Mouse (Mus musculus): ENCODE measurements around the gene Poldip2. TPM values are rescaled to one million over a fixed set of nuclear protein-coding genes. Genes with fewer than 3 reads are reported as not detected.

The Poldip2 gene
- polyA plus RNA-seq, 1 experiment from 2014 or later: 192 TPM

DNA sequence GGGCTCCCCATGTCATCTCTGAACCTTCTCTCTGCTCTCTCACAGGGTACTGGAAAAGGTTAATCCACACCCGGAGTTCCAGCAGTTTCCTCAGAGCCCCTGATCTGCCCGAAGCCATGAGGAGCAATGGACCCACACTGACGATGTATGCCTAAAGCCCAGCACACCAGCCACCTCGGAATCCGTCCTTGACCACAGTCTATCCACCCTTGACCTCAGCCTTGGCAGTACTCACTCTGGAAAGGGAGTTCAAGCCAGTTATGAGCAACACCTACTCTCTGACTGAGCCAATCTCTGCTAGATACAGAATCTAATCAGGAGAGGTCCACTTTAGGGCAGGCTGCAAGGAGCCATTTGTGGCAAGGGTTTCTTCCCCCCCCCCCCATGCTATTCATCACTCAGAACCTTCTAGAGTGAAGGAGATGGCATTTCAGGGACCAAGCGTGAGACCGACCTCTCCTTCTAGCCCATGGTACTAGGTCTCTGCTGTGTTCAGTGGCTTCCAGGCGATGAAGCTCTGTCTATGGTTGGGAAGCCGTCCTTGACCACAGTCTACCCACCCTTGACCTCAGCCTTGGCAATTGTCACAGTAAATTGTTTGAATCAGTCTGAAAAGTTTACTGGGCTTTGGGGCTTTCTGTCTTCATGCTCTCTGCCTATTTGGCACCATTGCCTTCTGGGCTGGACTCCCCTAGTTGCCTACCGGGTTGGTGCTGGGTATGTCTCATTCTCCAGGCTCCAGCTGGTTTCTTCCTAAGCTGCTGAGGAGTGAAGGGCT lies 40.5 kb upstream of the Poldip2 start:
- H3K4me1 ChIP-seq (ENCODE audit: insufficient read depth, low read length): peaks cover 8% of the 10 kb centered on the region
- WGBS: 88% methylated on average over 10 of the region's 10 CpGs
- ATAC-seq (ENCODE audit: low FRiP score, low TSS enrichment): no peak
- no peaks in the 10 kb centered on the region for H3K36me3 ChIP-seq (ENCODE audit: insufficient read depth, low read length)
- H3K9me3 ChIP-seq (ENCODE audit: low read length): no peaks in the 10 kb centered on the region
- H3K27ac ChIP-seq (ENCODE audit: low read length): no peak overlapping the region
- H3K9ac ChIP-seq (replicated peaks; ENCODE audit: low read length): no peak overlapping the region
- no peak overlapping the region for H3K4me2 ChIP-seq (replicated peaks; ENCODE audit: low read depth, low read length)
- H3K27me3 ChIP-seq (ENCODE audit: insufficient read depth, low read length): no peaks in the 10 kb centered on the region
- no peak overlapping the region for H3K4me3 ChIP-seq (ENCODE audit: low read length)

DNA sequence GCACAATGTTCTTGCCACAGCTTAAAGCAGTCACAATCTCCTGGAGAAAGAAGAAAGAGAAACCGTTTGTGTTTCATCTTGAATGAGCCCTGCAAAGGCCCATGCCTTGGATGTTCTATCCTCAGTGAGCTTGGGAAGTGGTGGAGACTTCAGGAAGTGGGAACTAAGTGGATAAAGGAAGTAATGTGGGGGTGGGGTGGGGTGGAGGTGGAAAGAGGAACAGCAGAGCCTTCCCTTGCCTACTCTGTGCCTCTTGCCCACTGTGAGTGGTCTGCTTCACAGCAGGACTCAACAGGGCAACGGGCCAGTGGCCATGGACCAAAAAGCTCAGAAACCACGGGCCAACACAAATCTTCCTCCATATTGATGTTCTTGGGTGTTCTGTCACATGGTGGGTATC lies 36.7 kb upstream of the Poldip2 start:
- H3K9ac ChIP-seq (replicated peaks; ENCODE audit: low read length): no peak overlapping the region
- no peak for ATAC-seq (ENCODE audit: low FRiP score, low TSS enrichment)
- no peaks in the 10 kb centered on the region for H3K27me3 ChIP-seq (ENCODE audit: insufficient read depth, low read length)
- H3K27ac ChIP-seq (ENCODE audit: low read length): no peak overlapping the region
- 70% methylated on average over 3 of the region's 3 CpGs for WGBS
- no peaks in the 10 kb centered on the region for H3K9me3 ChIP-seq (ENCODE audit: low read length)
- no peaks in the 10 kb centered on the region for H3K36me3 ChIP-seq (ENCODE audit: insufficient read depth, low read length)
- H3K4me2 ChIP-seq (replicated peaks; ENCODE audit: low read depth, low read length): no peak overlapping the region
- no peak overlapping the region for H3K4me3 ChIP-seq (ENCODE audit: low read length)
- 0 out of 2 replicates have a peak, but pooled peaks cover 2% of the 10 kb centered on the region for H3K4me1 ChIP-seq (ENCODE audit: insufficient read depth, low read length)

DNA sequence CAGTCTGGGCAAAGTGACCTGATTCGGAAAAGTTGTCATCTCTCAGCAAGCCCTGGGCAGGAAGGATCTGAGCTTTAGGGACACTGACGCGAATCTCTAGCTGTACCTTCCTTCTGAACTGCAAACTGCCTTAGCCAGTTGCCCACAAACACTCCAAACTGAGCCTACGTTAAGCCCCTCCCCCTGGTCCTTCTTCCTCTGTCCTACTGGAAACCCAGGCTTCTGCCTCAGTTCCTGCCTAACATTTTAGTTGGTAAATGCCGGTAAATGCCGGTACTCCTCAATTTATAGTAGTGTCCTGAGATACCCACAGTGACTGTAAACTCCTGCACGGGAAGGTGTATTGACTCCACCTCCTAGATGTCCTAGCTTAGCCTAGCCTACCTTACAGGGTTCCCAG lies 28.4 kb upstream of the Poldip2 start:
- Histone ChIP-seq H3K9me3 (ENCODE audit: low read length) (no peaks in the 10 kb centered on the region), H3K4me3 (ENCODE audit: low read length) (no peak overlapping the region), H3K9ac (replicated peaks; ENCODE audit: low read length) (no peak overlapping the region), H3K36me3 (ENCODE audit: insufficient read depth, low read length) (no peaks in the 10 kb centered on the region), H3K27me3 (ENCODE audit: insufficient read depth, low read length) (peaks cover 24% of the 10 kb centered on the region), H3K27ac (ENCODE audit: low read length) (no peak overlapping the region), H3K4me1 (ENCODE audit: insufficient read depth, low read length) (no peaks in the 10 kb centered on the region), H3K4me2 (replicated peaks; ENCODE audit: low read depth, low read length) (no peak overlapping the region)
- no peak for ATAC-seq (ENCODE audit: low FRiP score, low TSS enrichment)
- WGBS: 56% methylated on average over 7 of the region's 7 CpGs

DNA sequence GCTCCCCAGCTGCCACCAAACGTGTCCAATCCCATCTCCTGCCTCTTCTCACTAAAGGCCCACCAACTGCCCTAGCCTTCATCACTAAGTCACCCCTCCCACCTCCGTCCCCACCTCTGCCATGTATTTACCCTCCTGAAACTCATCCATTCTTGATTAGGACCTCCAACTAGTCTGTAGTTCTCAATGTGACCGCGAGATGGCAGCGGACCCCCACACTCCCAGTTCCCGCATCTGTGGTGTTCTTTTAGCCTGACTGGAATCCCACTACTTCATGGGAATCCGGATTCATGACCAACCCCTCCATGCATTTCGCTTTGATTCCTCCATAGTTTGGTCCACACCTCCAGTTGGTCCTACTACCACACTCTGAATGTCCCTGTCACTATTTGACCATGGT lies 23.8 kb upstream of the Poldip2 start:
- no peak overlapping the region for H3K9ac ChIP-seq (replicated peaks; ENCODE audit: low read length)
- no peak for ATAC-seq (ENCODE audit: low FRiP score, low TSS enrichment)
- H3K27ac ChIP-seq (ENCODE audit: low read length): no peak overlapping the region
- WGBS: 3% methylated on average over 8 of the region's 8 CpGs
- H3K36me3 ChIP-seq (ENCODE audit: insufficient read depth, low read length): no peaks in the 10 kb centered on the region
- no peak overlapping the region for H3K4me2 ChIP-seq (replicated peaks; ENCODE audit: low read depth, low read length)
- peaks cover 7% of the 10 kb centered on the region; the same call in 1 of the 2 replicates for H3K4me1 ChIP-seq (ENCODE audit: insufficient read depth, low read length)
- no peak overlapping the region for H3K4me3 ChIP-seq (ENCODE audit: low read length)
- H3K9me3 ChIP-seq (ENCODE audit: low read length): no peaks in the 10 kb centered on the region
- H3K27me3 ChIP-seq (ENCODE audit: insufficient read depth, low read length): peaks cover 53% of the 10 kb centered on the region

DNA sequence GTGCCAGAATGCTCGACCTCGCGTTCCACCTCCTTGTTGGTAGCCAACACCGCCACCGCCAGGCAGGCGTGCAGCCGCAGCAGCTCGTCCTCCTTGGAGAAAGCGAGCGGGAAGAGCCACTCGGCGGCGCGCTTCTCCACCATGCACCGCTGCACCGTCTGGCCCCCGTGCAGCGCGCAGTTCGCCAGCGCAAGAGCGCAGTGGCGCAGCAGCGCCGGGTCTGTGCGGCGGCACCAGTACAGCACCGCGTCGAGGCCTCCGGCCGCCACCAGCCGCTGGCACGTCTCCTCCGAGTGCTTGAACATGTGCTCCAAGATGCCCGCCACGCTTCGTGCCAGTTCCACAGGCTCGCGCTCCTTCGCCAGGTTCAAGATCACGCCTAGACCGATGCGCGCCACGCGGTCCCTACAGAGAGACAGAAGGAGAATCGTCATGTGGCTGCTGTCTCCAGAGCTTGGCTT lies 21.2 kb upstream of the Poldip2 start:
- Histone ChIP-seq H3K27me3 (ENCODE audit: insufficient read depth, low read length) (peaks cover 69% of the 10 kb centered on the region), H3K4me3 (ENCODE audit: low read length) (peak overlapping the region; percentile 26), H3K27ac (ENCODE audit: low read length) (no peak overlapping the region), H3K4me2 (replicated peaks; ENCODE audit: low read depth, low read length) (peak overlapping the region; percentile 52), H3K4me1 (ENCODE audit: insufficient read depth, low read length) (peaks cover 7% of the 10 kb centered on the region; the same call in 1 of the 2 replicates), H3K9me3 (ENCODE audit: low read length) (no peaks in the 10 kb centered on the region), H3K36me3 (ENCODE audit: insufficient read depth, low read length) (no peaks in the 10 kb centered on the region), H3K9ac (replicated peaks; ENCODE audit: low read length) (no peak overlapping the region)
- WGBS: 8% methylated on average over 48 of the region's 48 CpGs
- peak; percentile 81; the same call in 1 of the 2 replicates for ATAC-seq (ENCODE audit: low FRiP score, low TSS enrichment)

DNA sequence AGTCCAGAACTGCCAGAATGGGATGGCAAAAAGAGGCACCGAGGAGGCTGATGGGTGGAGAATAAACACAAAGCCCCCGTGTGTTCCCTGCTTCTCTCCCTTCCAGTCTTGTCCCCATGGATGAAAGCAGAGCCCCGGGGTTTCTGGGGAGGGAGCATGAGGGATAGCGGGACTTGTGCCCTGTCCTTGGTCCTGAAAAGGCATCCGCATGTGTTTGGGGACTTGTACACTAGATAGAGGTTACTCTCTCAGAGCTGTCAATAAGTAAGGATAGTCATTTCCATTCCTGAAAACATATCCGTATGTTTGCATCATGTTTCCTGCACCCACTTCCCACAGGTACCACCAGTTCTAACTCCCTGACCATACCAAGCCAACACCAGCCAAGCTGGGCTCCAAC lies 16.1 kb upstream of the Poldip2 start:
- Histone ChIP-seq H3K27me3 (ENCODE audit: insufficient read depth, low read length) (peaks cover 48% of the 10 kb centered on the region), H3K4me2 (replicated peaks; ENCODE audit: low read depth, low read length) (no peak overlapping the region), H3K9ac (replicated peaks; ENCODE audit: low read length) (no peak overlapping the region), H3K36me3 (ENCODE audit: insufficient read depth, low read length) (no peaks in the 10 kb centered on the region), H3K9me3 (ENCODE audit: low read length) (no peaks in the 10 kb centered on the region), H3K4me3 (ENCODE audit: low read length) (no peak overlapping the region), H3K27ac (ENCODE audit: low read length) (no peak overlapping the region), H3K4me1 (ENCODE audit: insufficient read depth, low read length) (peaks cover 18% of the 10 kb centered on the region)
- whole genome bisulfite sequencing: 2% methylated on average over 6 of the region's 6 CpGs
- no peak for ATAC-seq (ENCODE audit: low FRiP score, low TSS enrichment)

DNA sequence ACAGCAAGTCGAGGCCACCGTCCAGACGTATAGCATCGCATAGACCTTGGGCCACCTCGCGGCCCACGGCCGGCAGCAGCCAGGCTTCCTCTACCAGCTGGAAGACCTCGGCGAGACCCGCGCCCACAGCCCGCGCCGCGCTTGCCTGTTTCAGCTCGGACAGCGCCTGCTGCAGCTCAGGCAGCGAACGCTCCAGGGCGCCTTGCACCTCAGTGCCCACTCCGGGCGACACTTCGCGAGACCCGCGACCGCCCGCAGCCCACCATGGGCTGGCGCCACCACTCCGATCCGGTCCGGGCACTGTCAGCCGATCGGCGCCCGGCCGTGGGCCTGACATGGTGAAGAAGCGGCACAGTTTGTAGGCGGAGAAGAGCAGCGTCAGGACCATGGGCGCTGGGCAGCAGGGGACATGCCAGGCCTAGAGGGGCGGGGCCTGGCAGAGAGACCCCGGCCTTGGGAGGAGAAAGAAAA lies 14.9 kb upstream of the Poldip2 start:
- H3K27me3 ChIP-seq (ENCODE audit: insufficient read depth, low read length): peaks cover 40% of the 10 kb centered on the region

DNA sequence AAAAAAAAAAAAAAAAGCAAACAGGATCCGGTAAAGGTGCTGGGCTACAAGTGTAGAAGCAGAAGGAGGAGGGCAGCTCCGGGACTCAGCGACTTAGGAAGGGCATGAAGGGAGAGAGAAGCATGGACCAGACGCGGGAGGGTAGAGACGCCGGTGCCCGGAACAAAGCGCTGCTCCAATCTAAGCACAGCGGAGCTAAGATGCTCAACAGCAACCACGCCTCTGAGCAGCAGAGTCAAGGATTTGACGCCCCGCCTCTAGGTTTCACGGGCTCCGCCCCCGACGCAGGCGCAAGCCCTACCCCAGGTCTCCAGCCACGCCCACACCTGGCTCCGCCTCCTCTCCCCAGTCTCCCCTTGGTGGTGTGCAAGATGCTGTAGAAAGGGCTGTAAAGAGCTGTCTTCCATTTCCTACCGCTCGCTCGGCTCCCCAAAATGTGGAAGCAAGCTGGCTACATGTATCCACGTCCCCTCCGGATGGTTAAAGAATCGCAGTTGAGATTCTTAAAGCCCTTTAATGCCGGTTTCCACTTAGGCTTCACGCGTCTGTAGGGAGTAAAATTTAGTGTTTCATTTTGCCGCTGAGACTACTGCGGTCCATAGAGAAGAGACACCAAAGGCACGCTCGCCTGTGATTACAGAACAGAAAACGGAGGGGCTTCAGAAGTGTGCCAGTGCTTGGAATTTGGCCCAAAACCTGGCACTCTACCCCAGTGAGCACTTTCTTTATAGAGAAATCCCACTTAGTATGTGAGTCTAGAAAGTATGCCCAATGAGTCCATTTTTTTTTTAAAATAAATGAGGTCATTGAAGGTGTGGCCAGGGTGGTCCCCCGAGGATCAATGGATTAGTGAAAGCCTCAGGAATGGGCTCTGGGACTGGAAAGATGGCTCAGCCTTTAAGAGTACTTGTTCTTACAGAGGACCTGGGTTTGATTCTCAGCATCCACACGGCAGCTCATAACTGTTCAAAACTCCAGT lies 14.2 kb upstream of the Poldip2 start, which contains the start of gene Sarm1:
TSS of gene Sarm1 (minus strand) at position 211 of the 979 bp plus-strand sequence.
- WGBS: 3% methylated on average over 36 of the region's 36 CpGs
- Histone ChIP-seq H3K9me3 (ENCODE audit: low read length) (no peaks in the 10 kb centered on the region), H3K27ac (ENCODE audit: low read length) (0 out of 2 replicates have a peak within 1 kb of the TSS, but pooled peaks have one; percentile 29), H3K4me1 (ENCODE audit: insufficient read depth, low read length) (peaks cover 17% of the 10 kb centered on the region), H3K4me3 (ENCODE audit: low read length) (peak within 1 kb of the TSS; percentile 56), H3K9ac (replicated peaks; ENCODE audit: low read length) (peak within 1 kb of the TSS; percentile 56; the same call in 1 of the 2 replicates), H3K27me3 (ENCODE audit: insufficient read depth, low read length) (peaks cover 40% of the 10 kb centered on the region), H3K4me2 (replicated peaks; ENCODE audit: low read depth, low read length) (peak within 1 kb of the TSS; percentile 95), H3K36me3 (ENCODE audit: insufficient read depth, low read length) (no peaks in the 10 kb centered on the region)
- peak; percentile 95 for ATAC-seq (ENCODE audit: low FRiP score, low TSS enrichment)

More for the DNA sequence above, 14.9 kb upstream of the Poldip2 start:
- H3K27ac ChIP-seq (ENCODE audit: low read length): no peak overlapping the region
- under 1% methylated on average over 44 of the region's 44 CpGs for WGBS
- peak overlapping the region; percentile 95 for H3K4me2 ChIP-seq (replicated peaks; ENCODE audit: low read depth, low read length)
- ATAC-seq (ENCODE audit: low FRiP score, low TSS enrichment): peak; percentile 59
- H3K4me3 ChIP-seq (ENCODE audit: low read length): peak overlapping the region; percentile 56
- peaks cover 17% of the 10 kb centered on the region for H3K4me1 ChIP-seq (ENCODE audit: insufficient read depth, low read length)
- no peaks in the 10 kb centered on the region for H3K36me3 ChIP-seq (ENCODE audit: insufficient read depth, low read length)
- H3K9me3 ChIP-seq (ENCODE audit: low read length): no peaks in the 10 kb centered on the region
- 0 out of 2 replicates have a peak overlapping the region, but pooled peaks have one; percentile 10 for H3K9ac ChIP-seq (replicated peaks; ENCODE audit: low read length)

DNA sequence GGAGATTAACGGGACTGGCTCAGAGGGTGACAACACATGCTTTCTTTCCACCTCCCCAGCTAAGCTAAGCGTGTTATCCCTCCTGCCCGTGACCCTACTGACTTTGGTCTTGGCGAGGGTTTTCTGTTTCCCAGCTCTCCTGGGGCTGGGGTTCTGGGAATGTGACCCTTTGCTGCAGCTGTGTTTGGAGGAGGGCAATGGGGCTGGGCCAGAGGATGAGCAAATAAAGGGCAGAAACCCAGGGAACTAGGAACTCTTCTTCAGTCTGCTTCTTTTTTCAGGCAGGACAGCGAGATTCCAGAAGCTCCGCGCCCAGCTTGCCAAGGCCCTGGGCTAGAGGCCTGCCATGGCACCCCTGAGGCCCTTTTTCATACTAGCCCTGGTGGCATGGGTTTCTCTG lies 13.0 kb upstream of the Poldip2 start, which contains the start of gene Vtn:
TSS of gene Vtn (plus strand) at position 88 of the 400 bp plus-strand sequence.
- Histone ChIP-seq H3K9ac (replicated peaks; ENCODE audit: low read length) (peak within 1 kb of the TSS; percentile 56; the same call in 1 of the 2 replicates), H3K27me3 (ENCODE audit: insufficient read depth, low read length) (peaks cover 40% of the 10 kb centered on the region)
- 49% methylated on average over 7 of the region's 7 CpGs for WGBS

More for the DNA sequence above, 13.0 kb upstream of the Poldip2 start, which contains the start of gene Vtn:
- no peak for ATAC-seq (ENCODE audit: low FRiP score, low TSS enrichment)
- Histone ChIP-seq H3K36me3 (ENCODE audit: insufficient read depth, low read length) (no peaks in the 10 kb centered on the region), H3K4me2 (replicated peaks; ENCODE audit: low read depth, low read length) (peak within 1 kb of the TSS; percentile 95), H3K4me3 (ENCODE audit: low read length) (peak within 1 kb of the TSS; percentile 56), H3K9me3 (ENCODE audit: low read length) (no peaks in the 10 kb centered on the region), H3K4me1 (ENCODE audit: insufficient read depth, low read length) (peaks cover 17% of the 10 kb centered on the region), H3K27ac (ENCODE audit: low read length) (0 out of 2 replicates have a peak within 1 kb of the TSS, but pooled peaks have one; percentile 29)

All from kidney, embryonic 16.5 days (tissue).